Mouse (Mus musculus) intestine, embryonic 14.5 days (tissue): Measurements from ENCODE around the gene Rasal2. TPM values are rescaled to one million over a fixed set of nuclear protein-coding genes. Genes with fewer than 3 reads are reported as not detected.

Source experiments
- ATAC-seq: fragments of 200-750 bp; cut with Nextera tagmentation; replicated peaks from 2 replicates; pipeline ENCODE4 v1.8.0; 2017; ENCODE audit warnings: low read depth, moderate number of reproducible peaks, moderate TSS enrichment, moderate library complexity; ENCODE audit not compliant: low FRiP score, low TSS enrichment
- DNase-seq: peaks from one replicate; pipeline ENCODE4 v3.0.0-alpha.2; 2018; ENCODE audit warnings: low spot score
- H3K27ac ChIP-seq: fragments of 300-500 bp; sonication (generic); 2 replicates; pipeline ENCODE4 v1.5.1; 2014; ENCODE audit warnings: low read depth, mild to moderate bottlenecking, control low read depth
- H3K27me3 ChIP-seq: fragments of 300-500 bp; sonication (generic); replicated peaks from 2 replicates; pipeline ENCODE4 v1.6.1; 2014; ENCODE audit warnings: low read length, control low read depth; ENCODE audit not compliant: control insufficient read depth, insufficient read depth
- H3K36me3 ChIP-seq: fragments of 300-500 bp; sonication (generic); 2 replicates; pipeline ENCODE4 v1.6.1; 2014; ENCODE audit warnings: low read length, control low read depth; ENCODE audit not compliant: control insufficient read depth, insufficient read depth
- H3K4me1 ChIP-seq: fragments of 300-500 bp; sonication (generic); replicated peaks from 2 replicates; pipeline ENCODE4 v1.6.1; 2014; ENCODE audit warnings: low read length, control low read depth, mixed read lengths; ENCODE audit not compliant: control insufficient read depth, insufficient read depth
- H3K4me2 ChIP-seq: fragments of 300-500 bp; sonication (generic); 2 replicates; pipeline ENCODE4 v1.6.1; 2014; ENCODE audit warnings: low read length
- H3K4me3 ChIP-seq: fragments of 300-500 bp; sonication (generic); 2 replicates; pipeline ENCODE4 v1.5.1; 2014; ENCODE audit warnings: low read depth, low read length, control low read depth, mixed read lengths
- H3K9ac ChIP-seq: fragments of 300-500 bp; sonication (generic); 2 replicates; pipeline ENCODE4 v1.6.1; 2014; ENCODE audit warnings: mild to moderate bottlenecking, low read length
- H3K9me3 ChIP-seq: fragments of 300-500 bp; sonication (generic); 2 replicates; pipeline ENCODE4 v1.6.1; 2016; ENCODE audit warnings: low read length, control low read depth; ENCODE audit not compliant: control insufficient read depth
- WGBS: fragments of 180-500 bp; shearing (Covaris S2); extraction: QIAGEN DNeasy Blood & Tissue Kit; methylation state at CpG from one replicate; pipeline ENCODE4 v1.1.7; 2014; 5-methylcytosine and 5-hydroxymethylcytosine counted together
- polyA plus RNA-seq: library from polyadenylated mRNA; unstranded; fragments of >200 nt; fragmentation: Nextera tagmentation; extraction: Ambion mirVana; gene quantifications from 2 replicates; pipeline ENCODE4 v1.2.1, GENCODE M21; 2014

Rasal2 gene
- polyA plus RNA-seq, 1 experiment from 2014 or later, result 8.3 TPM

GRCm38 (mm10) chr1:157428366-157428765 is 16.0 kb upstream of the Rasal2 start:
- H3K36me3 ChIP-seq, result no peaks in the 10 kb centered on the region
- no peaks in the 10 kb centered on the region for H3K27me3 ChIP-seq
- 93% methylated on average over 3 of the region's 3 CpGs for WGBS
- ATAC-seq (no peak), DNase-seq (no peak)
- no peak overlapping the region for H3K27ac ChIP-seq
- H3K9ac ChIP-seq, result no peak overlapping the region
- no peaks in the 10 kb centered on the region for H3K4me1 ChIP-seq
- H3K4me2 ChIP-seq, result no peak overlapping the region
- no peaks in the 10 kb centered on the region for H3K9me3 ChIP-seq
- H3K4me3 ChIP-seq, result no peak overlapping the region

- ATAC-seq (no peak), DNase-seq (no peak)
- 92% methylated on average over 4 of the region's 4 CpGs for WGBS
- Histone ChIP-seq H3K9ac (no peak overlapping the region), H3K36me3 (no peaks in the 10 kb centered on the region), H3K4me2 (no peak overlapping the region), H3K4me3 (no peak overlapping the region), H3K4me1 (no peaks in the 10 kb centered on the region), H3K27ac (no peak overlapping the region), H3K27me3 (no peaks in the 10 kb centered on the region), H3K9me3 (no peaks in the 10 kb centered on the region)
Measured at GRCm38 (mm10) chr1:157427604-157428003, 15.2 kb upstream of the Rasal2 start.

GRCm38 (mm10) chr1:157426933-157427332 is 14.5 kb upstream of the Rasal2 start:
- Histone ChIP-seq H3K9ac (no peak overlapping the region), H3K36me3 (no peaks in the 10 kb centered on the region), H3K4me2 (no peak overlapping the region), H3K4me3 (no peak overlapping the region), H3K4me1 (no peaks in the 10 kb centered on the region), H3K27ac (no peak overlapping the region), H3K9me3 (no peaks in the 10 kb centered on the region), H3K27me3 (no peaks in the 10 kb centered on the region)
- no peak for DNase-seq
- no peak for ATAC-seq
- 75% methylated on average over 1 of the region's 1 CpGs for WGBS

GRCm38 (mm10) chr1:157425741-157426427 is 13.5 kb upstream of the Rasal2 start:
- DNase-seq (no peak), ATAC-seq (no peak)
- Histone ChIP-seq H3K9ac (no peak overlapping the region), H3K4me1 (no peaks in the 10 kb centered on the region), H3K36me3 (no peaks in the 10 kb centered on the region), H3K27ac (no peak overlapping the region), H3K4me2 (no peak overlapping the region), H3K9me3 (no peaks in the 10 kb centered on the region), H3K4me3 (no peak overlapping the region), H3K27me3 (no peaks in the 10 kb centered on the region)
- 45% methylated on average over 8 of the region's 8 CpGs for WGBS

GRCm38 (mm10) chr1:157417861-157418260 is 5.5 kb upstream of the Rasal2 start:
- WGBS, result 69% methylated on average over 7 of the region's 7 CpGs
- DNase-seq, result no peak

DNA sequence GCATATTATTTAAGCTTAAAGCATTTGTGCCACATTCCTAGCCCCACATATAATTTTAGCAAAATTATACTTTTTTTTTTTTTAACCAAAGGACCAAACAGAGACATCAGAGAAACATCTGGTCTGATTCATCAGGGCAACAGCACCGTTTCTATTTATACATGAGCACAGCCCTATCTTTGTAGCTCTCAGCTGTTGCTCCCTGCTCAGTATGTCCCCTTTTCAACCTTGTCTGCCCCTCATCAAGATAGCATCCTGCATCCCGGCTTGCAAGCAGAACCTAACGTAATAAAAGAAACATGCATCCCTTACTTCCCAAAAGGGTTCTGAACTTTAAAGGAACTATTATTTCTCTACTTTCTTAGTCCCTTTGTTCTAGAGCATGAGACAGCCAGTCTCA is 5.0 kb upstream of the Rasal2 start:
- no peaks in the 10 kb centered on the region for H3K9me3 ChIP-seq
- H3K27ac ChIP-seq, result no peak overlapping the region
- 71% methylated on average over 3 of the region's 3 CpGs for WGBS

More at GRCm38 (mm10) chr1:157417861-157418260, 5.5 kb upstream of the Rasal2 start:
- H3K27me3 ChIP-seq, result no peaks in the 10 kb centered on the region
- no peak overlapping the region for H3K4me3 ChIP-seq
- peaks cover 9% of the 10 kb centered on the region; the same call in 1 of the 2 replicates for H3K36me3 ChIP-seq
- ATAC-seq, result no peak
- H3K4me2 ChIP-seq, result no peak overlapping the region
- no peak overlapping the region for H3K27ac ChIP-seq
- no peaks in the 10 kb centered on the region for H3K9me3 ChIP-seq
- no peak overlapping the region for H3K9ac ChIP-seq
- no peaks in the 10 kb centered on the region for H3K4me1 ChIP-seq

DNA sequence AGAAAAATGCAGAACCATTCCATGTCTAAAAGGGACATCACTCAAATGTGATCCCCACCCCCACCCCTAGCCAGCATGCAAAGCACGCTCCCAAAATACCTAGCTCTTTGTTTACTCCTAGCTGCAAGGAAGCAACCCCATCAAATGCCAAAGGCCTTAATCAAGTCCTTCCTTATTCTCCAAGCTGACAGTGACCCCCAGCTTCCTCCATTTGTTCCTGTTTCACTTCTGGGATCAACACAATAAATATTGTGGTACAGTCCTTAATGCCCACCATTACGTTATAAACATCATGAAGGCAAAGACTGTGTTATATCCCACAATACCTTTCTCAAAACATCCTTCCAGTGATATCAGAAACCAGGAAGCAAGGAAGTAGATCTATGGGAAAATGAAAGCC is 4.2 kb upstream of the Rasal2 start:
- peaks cover 9% of the 10 kb centered on the region; the same call in 1 of the 2 replicates for H3K36me3 ChIP-seq
- no peak for DNase-seq
- H3K4me3 ChIP-seq, result no peak overlapping the region
- 89% methylated on average over 2 of the region's 2 CpGs for WGBS
- no peaks in the 10 kb centered on the region for H3K9me3 ChIP-seq
- no peaks in the 10 kb centered on the region for H3K4me1 ChIP-seq
- H3K27me3 ChIP-seq, result no peaks in the 10 kb centered on the region
- H3K9ac ChIP-seq, result no peak overlapping the region
- no peak overlapping the region for H3K27ac ChIP-seq
- no peak overlapping the region for H3K4me2 ChIP-seq
- no peak for ATAC-seq

More for the DNA sequence above, 5.0 kb upstream of the Rasal2 start:
- Histone ChIP-seq H3K9ac (no peak overlapping the region), H3K4me1 (no peaks in the 10 kb centered on the region), H3K36me3 (peaks cover 9% of the 10 kb centered on the region; the same call in 1 of the 2 replicates), H3K27me3 (no peaks in the 10 kb centered on the region), H3K4me3 (no peak overlapping the region), H3K4me2 (no peak overlapping the region)
- ATAC-seq (no peak), DNase-seq (no peak)

GRCm38 (mm10) chr1:157415771-157416170 is 3.4 kb upstream of the Rasal2 start:
- no peak for ATAC-seq
- Histone ChIP-seq H3K4me3 (no peak overlapping the region), H3K9me3 (no peaks in the 10 kb centered on the region), H3K4me1 (peaks cover 6% of the 10 kb centered on the region; the same call in 1 of the 2 replicates), H3K36me3 (peaks cover 9% of the 10 kb centered on the region; the same call in 1 of the 2 replicates), H3K9ac (no peak overlapping the region), H3K4me2 (no peak overlapping the region), H3K27me3 (no peaks in the 10 kb centered on the region), H3K27ac (no peak overlapping the region)
- WGBS, result 72% methylated on average over 3 of the region's 3 CpGs
- DNase-seq, result no peak
